Mouse (Mus musculus) cerebellum, adult 2 months (tissue): Measurements from ENCODE around the gene Rcc1.

Source experiments
- CTCF ChIP-seq: fragments of 200-500 bp; IDR thresholded peaks from 2 replicates; pipeline ENCODE4 v1.5.1; 2011; ENCODE audit warnings: low read depth, mild to moderate bottlenecking, control low read depth, low read length, moderate library complexity, borderline replicate concordance; ENCODE audit not compliant: insufficient read depth
- POLR2A ChIP-seq: fragments of 200-500 bp; IDR thresholded peaks from 2 replicates; pipeline ENCODE4 v1.6.1; 2011; ENCODE audit warnings: low read length, control low read depth, borderline replicate concordance; ENCODE audit not compliant: insufficient read depth

DNA sequence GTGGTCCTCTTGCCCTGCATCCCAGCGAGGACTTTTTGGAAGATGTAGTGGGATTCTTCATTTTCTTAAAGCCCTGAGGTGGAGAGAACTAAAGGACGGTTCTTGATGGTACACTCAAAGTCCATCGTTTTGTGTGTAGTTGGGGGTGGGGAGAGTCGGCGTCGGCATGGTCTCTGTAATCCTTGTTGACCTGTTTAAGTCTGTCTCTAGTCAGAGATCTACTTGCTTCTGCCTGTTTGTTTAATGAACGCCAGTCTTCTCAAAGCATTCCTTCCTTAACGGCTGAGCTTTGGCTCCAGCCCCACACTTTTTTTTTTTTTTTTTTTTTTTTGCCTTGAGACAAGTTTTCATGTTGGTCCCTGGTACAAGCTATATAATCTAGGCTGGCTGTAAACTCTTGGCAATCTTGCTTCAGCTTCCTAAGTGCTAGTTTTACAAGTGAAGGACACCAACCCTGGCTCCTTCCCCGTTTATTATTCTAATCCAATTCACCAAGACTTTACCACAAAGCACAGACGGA lies 23.5 kb downstream of the Rcc1 start:
- no peak for TF ChIP-seq CTCF
- no peak for TF ChIP-seq POLR2A
